Mouse (Mus musculus) hindbrain, embryonic 10.5 days (tissue): ENCODE data around the gene Btbd9. TPM values are rescaled to one million over a fixed set of nuclear protein-coding genes. Genes with fewer than 3 reads are reported as not detected.
A peak's percentile ranks its signal among the peaks of the same experiment; 100 is the strongest.

ENCODE experiments used
- DNase-seq: peaks from one replicate; pipeline ENCODE4 v3.0.0-alpha.2; 2017; ENCODE audit warnings: low spot score
- H3K27ac ChIP-seq: fragments of 300-500 bp; sonication (generic); 2 replicates; pipeline ENCODE4 v1.5.1; 2016; ENCODE audit warnings: mild to moderate bottlenecking, moderate library complexity
- H3K27me3 ChIP-seq: fragments of 300-500 bp; sonication (generic); 2 replicates; pipeline ENCODE4 v1.6.1; 2016; ENCODE audit warnings: mild to moderate bottlenecking; ENCODE audit not compliant: poor library complexity, insufficient read depth, severe bottlenecking
- H3K36me3 ChIP-seq: fragments of 300-500 bp; sonication (generic); 2 replicates; pipeline ENCODE4 v1.6.1; 2016; ENCODE audit warnings: mild to moderate bottlenecking, moderate library complexity
- H3K4me1 ChIP-seq: fragments of 300-500 bp; sonication (generic); replicated peaks from 2 replicates; pipeline ENCODE4 v1.6.1; 2016; ENCODE audit warnings: mild to moderate bottlenecking
- H3K4me3 ChIP-seq: fragments of 300-500 bp; sonication (generic); 2 replicates; pipeline ENCODE4 v1.5.1; 2016; ENCODE audit warnings: mild to moderate bottlenecking, moderate library complexity
- H3K9me3 ChIP-seq: fragments of 300-500 bp; sonication (generic); 2 replicates; pipeline ENCODE4 v1.6.1; 2016; ENCODE audit warnings: mild to moderate bottlenecking, moderate library complexity
- WGBS: fragments of 180-500 bp; shearing (Covaris S2); methylation state at CpG from one replicate; pipeline ENCODE4 v1.1.7; 2016; 5-methylcytosine and 5-hydroxymethylcytosine counted together
- polyA plus RNA-seq: library from polyadenylated mRNA; unstranded; fragments of >200 nt; fragmentation: Nextera tagmentation; extraction: Ambion mirVana; gene quantifications from 2 replicates; pipeline ENCODE4 v1.2.1, GENCODE M21; 2016

Btbd9 gene
- polyA plus RNA-seq, 1 experiment from 2014 or later, result 67.3 TPM

GRCm38 (mm10) chr17:30402871-30403270, 173.4 kb downstream of the Btbd9 start:
- Histone ChIP-seq H3K9me3 (peaks cover 3% of the 10 kb centered on the region; the same call in 1 of the 2 replicates), H3K27ac (no peak overlapping the region), H3K36me3 (0 out of 2 replicates have a peak, but pooled peaks cover 7% of the 10 kb centered on the region), H3K4me1 (no peaks in the 10 kb centered on the region), H3K27me3 (no peaks in the 10 kb centered on the region), H3K4me3 (no peak overlapping the region)
- no peak for DNase-seq
- WGBS, result 91% methylated on average over 3 of the region's 3 CpGs

- 85% methylated on average over 4 of the region's 4 CpGs for WGBS
- Histone ChIP-seq H3K4me1 (no peaks in the 10 kb centered on the region), H3K4me3 (no peak overlapping the region), H3K27me3 (no peaks in the 10 kb centered on the region), H3K9me3 (peaks cover 8% of the 10 kb centered on the region; the same call in 1 of the 2 replicates), H3K27ac (no peak overlapping the region), H3K36me3 (peaks cover 3% of the 10 kb centered on the region; the same call in 1 of the 2 replicates)
- no peak for DNase-seq
These were observed 181.0 kb downstream of the Btbd9 start for GRCm38 (mm10) chr17:30395261-30395660.

DNA sequence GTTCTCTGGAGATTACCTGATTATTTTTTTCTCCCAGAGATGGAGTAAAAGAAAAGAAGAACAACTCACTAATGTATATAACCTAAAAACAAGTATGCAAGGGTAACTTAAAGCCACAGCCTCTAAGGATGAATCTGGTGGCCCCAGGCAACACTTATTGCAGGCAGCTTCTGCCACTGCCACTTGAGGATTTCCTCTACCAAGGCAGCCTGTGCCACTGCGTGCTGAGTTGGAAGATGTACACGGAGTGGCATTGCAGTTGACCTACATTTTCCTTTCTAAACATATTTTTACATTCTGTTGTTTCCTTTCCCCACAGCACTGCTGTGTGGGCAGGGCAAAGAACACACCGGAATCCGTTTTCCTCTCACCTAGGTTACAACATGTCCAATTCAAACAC, 184.3 kb downstream of the Btbd9 start:
- 92% methylated on average over 4 of the region's 4 CpGs for WGBS
- no peaks in the 10 kb centered on the region for H3K27me3 ChIP-seq
- no peak overlapping the region for H3K4me3 ChIP-seq
- peaks cover 3% of the 10 kb centered on the region; the same call in 1 of the 2 replicates for H3K9me3 ChIP-seq
- no peak for DNase-seq
- no peak overlapping the region for H3K27ac ChIP-seq
- H3K36me3 ChIP-seq, result no peaks in the 10 kb centered on the region; the same call in 1 of the 2 replicates
- H3K4me1 ChIP-seq, result no peaks in the 10 kb centered on the region

DNA sequence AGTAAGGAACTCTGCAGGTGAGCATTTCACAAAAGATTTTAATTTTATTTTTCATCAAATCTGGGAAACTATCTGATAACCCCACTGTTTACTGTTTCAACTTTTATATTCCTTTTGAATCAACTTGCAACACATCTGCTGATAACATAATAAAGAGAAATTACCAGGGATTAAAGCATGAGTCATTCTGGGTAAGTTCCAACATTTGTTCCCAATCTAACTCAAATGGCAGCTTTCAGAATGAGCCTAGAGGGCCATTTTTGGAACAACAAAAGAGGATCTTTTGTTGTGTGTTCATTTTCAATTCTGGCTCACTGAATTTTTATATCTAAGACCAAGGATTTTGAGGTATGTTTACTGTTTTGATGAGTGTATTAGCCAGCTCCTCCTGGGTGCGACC, 185.1 kb downstream of the Btbd9 start:
- no peak for DNase-seq
- no peaks in the 10 kb centered on the region for H3K27me3 ChIP-seq

GRCm38 (mm10) chr17:30389686-30390085, 186.6 kb downstream of the Btbd9 start:
- H3K9me3 ChIP-seq, result no peaks in the 10 kb centered on the region
- DNase-seq, result no peak
- no peak overlapping the region for H3K27ac ChIP-seq
- H3K4me1 ChIP-seq, result no peaks in the 10 kb centered on the region
- no peak overlapping the region for H3K4me3 ChIP-seq
- no peaks in the 10 kb centered on the region for H3K36me3 ChIP-seq
- no peaks in the 10 kb centered on the region for H3K27me3 ChIP-seq

More for the DNA sequence above, 185.1 kb downstream of the Btbd9 start:
- Histone ChIP-seq H3K4me3 (no peak overlapping the region), H3K9me3 (no peaks in the 10 kb centered on the region), H3K27ac (no peak overlapping the region), H3K36me3 (no peaks in the 10 kb centered on the region), H3K4me1 (no peaks in the 10 kb centered on the region)
- WGBS, result 95% methylated on average over 1 of the region's 1 CpGs

DNA sequence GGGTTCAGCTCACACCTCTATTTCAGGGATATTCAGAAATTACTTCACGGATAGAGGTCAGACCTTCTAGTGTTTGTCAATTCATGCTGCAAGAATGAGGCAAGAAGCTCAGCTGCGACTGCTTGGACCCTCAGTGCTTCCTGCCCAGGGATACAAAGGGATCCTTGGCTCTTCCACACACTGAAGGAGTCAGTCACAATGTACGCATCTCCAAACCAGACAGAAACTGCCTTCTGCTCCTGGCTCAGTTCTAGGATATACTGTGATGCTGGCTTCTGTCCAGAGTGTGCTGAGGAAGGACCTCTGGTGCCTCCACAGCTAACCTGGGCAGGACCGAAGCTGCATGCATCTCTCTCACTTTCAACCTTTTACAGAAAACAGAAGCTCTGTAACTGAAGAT, 187.5 kb downstream of the Btbd9 start:
- Histone ChIP-seq H3K27me3 (no peaks in the 10 kb centered on the region), H3K4me1 (no peaks in the 10 kb centered on the region), H3K27ac (no peak overlapping the region), H3K36me3 (no peaks in the 10 kb centered on the region), H3K4me3 (no peak overlapping the region), H3K9me3 (no peaks in the 10 kb centered on the region)
- DNase-seq, result no peak
- 82% methylated on average over 4 of the region's 4 CpGs for WGBS

GRCm38 (mm10) chr17:30388391-30388790, 187.9 kb downstream of the Btbd9 start:
- H3K27me3 ChIP-seq, result no peaks in the 10 kb centered on the region
- no peaks in the 10 kb centered on the region for H3K9me3 ChIP-seq
- no peak for DNase-seq
- no peaks in the 10 kb centered on the region for H3K36me3 ChIP-seq
- 93% methylated on average over 3 of the region's 3 CpGs for WGBS
- H3K4me1 ChIP-seq, result no peaks in the 10 kb centered on the region
- H3K27ac ChIP-seq, result no peak overlapping the region
- H3K4me3 ChIP-seq, result no peak overlapping the region

GRCm38 (mm10) chr17:30386241-30386640, 190.0 kb downstream of the Btbd9 start:
- DNase-seq, result no peak

DNA sequence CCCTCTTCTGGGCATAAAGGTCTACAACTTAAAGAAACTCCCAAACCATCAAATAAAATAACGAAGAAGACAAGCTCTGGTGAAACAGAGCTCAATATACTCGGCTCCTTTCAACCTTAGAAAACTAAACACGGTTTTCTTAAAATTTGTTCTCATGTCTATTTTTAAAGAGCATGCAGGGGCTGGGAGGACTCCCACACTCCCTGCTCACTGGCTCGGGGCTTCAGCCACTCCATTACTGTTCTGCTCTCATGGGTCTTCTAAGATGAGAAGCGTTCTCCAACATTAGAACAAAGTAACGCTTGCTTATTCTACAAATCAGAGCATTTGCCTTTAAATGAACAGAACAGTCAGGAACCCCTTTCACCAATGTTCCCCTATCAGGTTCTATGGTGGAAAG, 192.6 kb downstream of the Btbd9 start:
- Histone ChIP-seq H3K4me3 (no peak overlapping the region), H3K27ac (no peak overlapping the region), H3K27me3 (no peaks in the 10 kb centered on the region), H3K9me3 (no peaks in the 10 kb centered on the region), H3K36me3 (no peaks in the 10 kb centered on the region), H3K4me1 (peaks cover 13% of the 10 kb centered on the region)
- DNase-seq, result no peak
- 89% methylated on average over 6 of the region's 6 CpGs for WGBS

More at GRCm38 (mm10) chr17:30386241-30386640, 190.0 kb downstream of the Btbd9 start:
- H3K27me3 ChIP-seq, result no peaks in the 10 kb centered on the region
- WGBS, result 92% methylated on average over 9 of the region's 9 CpGs
- no peaks in the 10 kb centered on the region for H3K4me1 ChIP-seq
- no peaks in the 10 kb centered on the region for H3K36me3 ChIP-seq
- H3K27ac ChIP-seq, result no peak overlapping the region
- no peaks in the 10 kb centered on the region for H3K9me3 ChIP-seq
- H3K4me3 ChIP-seq, result no peak overlapping the region

- peak; percentile 22 for DNase-seq
- Histone ChIP-seq H3K27me3 (no peaks in the 10 kb centered on the region), H3K4me3 (no peak overlapping the region), H3K4me1 (peaks cover 31% of the 10 kb centered on the region), H3K27ac (peak overlapping the region; percentile 72), H3K36me3 (no peaks in the 10 kb centered on the region), H3K9me3 (no peaks in the 10 kb centered on the region)
- WGBS, result 27% methylated on average over 5 of the region's 5 CpGs
These were observed 197.9 kb downstream of the Btbd9 start for GRCm38 (mm10) chr17:30378221-30379010.

DNA sequence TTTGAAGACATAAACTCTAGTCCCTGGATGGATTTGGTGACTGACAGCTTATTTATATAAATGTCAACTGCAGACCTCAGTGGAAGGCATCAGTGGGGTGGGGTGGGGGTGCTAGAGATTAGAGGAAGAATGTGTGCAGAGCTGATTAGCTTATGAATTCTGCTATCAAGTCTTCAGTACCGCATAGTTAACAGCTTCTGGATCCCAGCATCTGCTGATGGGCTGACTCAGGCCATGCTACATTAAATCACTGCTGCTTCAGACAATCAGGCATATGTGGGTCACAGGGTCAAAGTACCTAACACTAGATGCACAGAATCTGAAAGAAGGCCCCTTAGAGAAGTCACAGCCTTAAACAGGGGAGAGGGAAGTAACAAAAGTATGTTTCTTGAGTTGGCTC, 198.5 kb downstream of the Btbd9 start:
- peak; percentile 17 for DNase-seq
- Histone ChIP-seq H3K4me1 (peaks cover 31% of the 10 kb centered on the region), H3K27ac (peak overlapping the region; percentile 17), H3K27me3 (no peaks in the 10 kb centered on the region), H3K36me3 (no peaks in the 10 kb centered on the region), H3K4me3 (no peak overlapping the region), H3K9me3 (no peaks in the 10 kb centered on the region)
- 35% methylated on average over 1 of the region's 1 CpGs for WGBS

GRCm38 (mm10) chr17:30375107-30375506, 201.2 kb downstream of the Btbd9 start:
- H3K27ac ChIP-seq, result no peak overlapping the region
- no peak overlapping the region for H3K4me3 ChIP-seq
- H3K27me3 ChIP-seq, result no peaks in the 10 kb centered on the region
- H3K4me1 ChIP-seq, result peaks cover 28% of the 10 kb centered on the region
- no peaks in the 10 kb centered on the region for H3K36me3 ChIP-seq
- DNase-seq, result no peak
- no peaks in the 10 kb centered on the region for H3K9me3 ChIP-seq
- WGBS, result 91% methylated on average over 1 of the region's 1 CpGs

DNA sequence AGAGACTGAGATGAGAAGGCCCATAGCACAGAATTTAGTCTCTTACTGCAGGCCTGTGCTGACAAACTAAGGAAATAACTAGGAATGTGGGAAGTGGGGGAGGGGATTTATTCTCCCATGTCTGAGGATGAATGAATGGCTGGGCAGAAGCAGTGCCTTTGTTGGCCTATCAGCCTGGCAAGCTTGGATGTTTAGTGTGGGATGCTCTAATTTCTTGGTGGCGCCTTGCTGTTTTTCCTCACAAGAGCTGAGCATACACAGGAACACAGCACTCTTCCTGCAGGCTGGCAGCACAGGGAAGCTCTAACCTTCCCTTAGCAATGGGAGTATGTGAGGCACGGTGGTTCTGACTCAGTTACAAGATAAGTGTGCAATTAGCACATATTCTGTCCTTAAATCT, 207.7 kb downstream of the Btbd9 start:
- no peak for DNase-seq

More for the DNA sequence above, 207.7 kb downstream of the Btbd9 start:
- Histone ChIP-seq H3K4me1 (peaks cover 39% of the 10 kb centered on the region), H3K4me3 (no peak overlapping the region), H3K27me3 (no peaks in the 10 kb centered on the region), H3K36me3 (no peaks in the 10 kb centered on the region), H3K27ac (peak overlapping the region; percentile 75), H3K9me3 (no peaks in the 10 kb centered on the region)
- WGBS, result 29% methylated on average over 2 of the region's 2 CpGs
